Mouse (Mus musculus): ENCODE results near the gene Dlgap1. TPM values are rescaled to one million over a fixed set of nuclear protein-coding genes. Genes with fewer than 3 reads are reported as not detected.

Gene Dlgap1
- total RNA-seq, 2 experiments from 2014 or later, result 254 to 263 TPM

- no peak for DNase-seq (ENCODE audit: low spot score in 2 of 2)
Observed at GRCm38 (mm10) chr17:70457103-70457502, 488.2 kb downstream of the Dlgap1 start.

GRCm38 (mm10) chr17:70462231-70462630, 493.4 kb downstream of the Dlgap1 start:
- no peak for DNase-seq (ENCODE audit: low spot score in 2 of 2)

GRCm38 (mm10) chr17:70462771-70463491, 494.1 kb downstream of the Dlgap1 start:
- no peak for DNase-seq (ENCODE audit: low spot score in 2 of 2)

- DNase-seq (ENCODE audit: low spot score in 2 of 2), result no peak
Observed at GRCm38 (mm10) chr17:70466413-70466812, 497.5 kb downstream of the Dlgap1 start.

- no peak for DNase-seq (ENCODE audit: low spot score in 2 of 2)
Observed at GRCm38 (mm10) chr17:70470970-70471371, 502.1 kb downstream of the Dlgap1 start.

- no peak for DNase-seq (ENCODE audit: low spot score in 2 of 2)
Observed at GRCm38 (mm10) chr17:70472162-70472561, 503.3 kb downstream of the Dlgap1 start.

- DNase-seq (ENCODE audit: low spot score in 2 of 2), result no peak
Observed at GRCm38 (mm10) chr17:70473871-70474270, 505.0 kb downstream of the Dlgap1 start.

- DNase-seq (ENCODE audit: low spot score in 2 of 2), result no peak
Observed at GRCm38 (mm10) chr17:70483716-70484115, 514.8 kb downstream of the Dlgap1 start.

GRCm38 (mm10) chr17:70485668-70486067, 516.8 kb downstream of the Dlgap1 start:
- DNase-seq (ENCODE audit: low spot score in 2 of 2), result no peak

GRCm38 (mm10) chr17:70486259-70486658, 517.4 kb downstream of the Dlgap1 start:
- no peak for DNase-seq (ENCODE audit: low spot score in 2 of 2)

- DNase-seq (ENCODE audit: low spot score in 2 of 2), result no peak
Observed at GRCm38 (mm10) chr17:70486831-70487230, 518.0 kb downstream of the Dlgap1 start.

GRCm38 (mm10) chr17:70488784-70489265, 520.0 kb downstream of the Dlgap1 start:
- peak; percentile 76 to 81 for DNase-seq (ENCODE audit: low spot score in 2 of 2)

GRCm38 (mm10) chr17:70491575-70491974, 522.7 kb downstream of the Dlgap1 start:
- DNase-seq (ENCODE audit: low spot score in 2 of 2), result no peak

- no peak for DNase-seq (ENCODE audit: low spot score in 2 of 2)
Observed at GRCm38 (mm10) chr17:70494338-70494737, 525.5 kb downstream of the Dlgap1 start.

GRCm38 (mm10) chr17:70498256-70498655, 529.4 kb downstream of the Dlgap1 start:
- DNase-seq (ENCODE audit: low spot score in 2 of 2), result no peak

- no peak for DNase-seq (ENCODE audit: low spot score in 2 of 2)
Observed at GRCm38 (mm10) chr17:70501933-70502332, 533.1 kb downstream of the Dlgap1 start.

- DNase-seq (ENCODE audit: low spot score in 2 of 2), result no peak
Observed at GRCm38 (mm10) chr17:70507759-70508158, 538.9 kb downstream of the Dlgap1 start.

GRCm38 (mm10) chr17:70510441-70510840, 541.6 kb downstream of the Dlgap1 start:
- no peak for DNase-seq (ENCODE audit: low spot score in 2 of 2)

- no peak for DNase-seq (ENCODE audit: low spot score in 2 of 2)
Observed at GRCm38 (mm10) chr17:70511401-70511800, 542.5 kb downstream of the Dlgap1 start.

- no peak for DNase-seq (ENCODE audit: low spot score in 2 of 2)
Observed at GRCm38 (mm10) chr17:70513736-70514135, 544.9 kb downstream of the Dlgap1 start.

- no peak for DNase-seq (ENCODE audit: low spot score in 2 of 2)
Observed at GRCm38 (mm10) chr17:70516506-70516905, 547.6 kb downstream of the Dlgap1 start.

- DNase-seq (ENCODE audit: low spot score in 2 of 2), result no peak
Observed at GRCm38 (mm10) chr17:70517333-70517732, 548.5 kb downstream of the Dlgap1 start.

All from layer of hippocampus, postnatal 10 days (tissue).